Mouse (Mus musculus): ENCODE results near the gene Ern1. TPM values are rescaled to one million over a fixed set of nuclear protein-coding genes. Genes with fewer than 3 reads are reported as not detected.
"Not testable (repeated sequence)": the region's sequence is repeated elsewhere in the genome, so short reads cannot be mapped to it uniquely, and the experiment has no call there.

The Ern1 gene
- total RNA-seq, 2 experiments from 2014 or later, result 12.1 to 12.4 TPM

GRCm38 (mm10) chr11:106437039-106437438 lies 50.6 kb downstream of the Ern1 start:
- no peak for DNase-seq

GRCm38 (mm10) chr11:106430392-106430791 lies 57.3 kb downstream of the Ern1 start:
- DNase-seq, result no peak

GRCm38 (mm10) chr11:106429689-106430088 lies 58.0 kb downstream of the Ern1 start:
- DNase-seq, result no peak

- no peak for DNase-seq
These were observed 59.1 kb downstream of the Ern1 start for GRCm38 (mm10) chr11:106428556-106428955.

GRCm38 (mm10) chr11:106428106-106428505 lies 59.5 kb downstream of the Ern1 start:
- peak; percentile 29 to 58 for DNase-seq

GRCm38 (mm10) chr11:106426447-106426846 lies 61.2 kb downstream of the Ern1 start:
- DNase-seq, result no peak

- DNase-seq, result no peak
These were observed 62.5 kb downstream of the Ern1 start for GRCm38 (mm10) chr11:106425201-106425600.

- peak; percentile 25 to 28 for DNase-seq
These were observed 68.2 kb downstream of the Ern1 start for GRCm38 (mm10) chr11:106419262-106420102.

GRCm38 (mm10) chr11:106418622-106419196 lies 68.9 kb downstream of the Ern1 start:
- DNase-seq, result peak; percentile 78 to 87

- no peak for DNase-seq
These were observed 69.8 kb downstream of the Ern1 start for GRCm38 (mm10) chr11:106417860-106418259.

- no peak for DNase-seq
These were observed 71.3 kb downstream of the Ern1 start for GRCm38 (mm10) chr11:106416331-106416730.

GRCm38 (mm10) chr11:106412641-106413360 lies 74.9 kb downstream of the Ern1 start:
- no peak for DNase-seq

GRCm38 (mm10) chr11:106411157-106411556 lies 76.5 kb downstream of the Ern1 start:
- DNase-seq, result no peak

GRCm38 (mm10) chr11:106410507-106410906 lies 77.1 kb downstream of the Ern1 start:
- no peak for DNase-seq

- no peak for DNase-seq
These were observed 77.6 kb downstream of the Ern1 start for GRCm38 (mm10) chr11:106410011-106410410.

GRCm38 (mm10) chr11:106398481-106398880 lies 89.2 kb downstream of the Ern1 start:
- no peak for DNase-seq

- no peak for DNase-seq
These were observed 90.0 kb downstream of the Ern1 start for GRCm38 (mm10) chr11:106397656-106398055.

- DNase-seq, result not testable (repeated sequence)
These were observed 93.6 kb downstream of the Ern1 start for GRCm38 (mm10) chr11:106394055-106394454.

- DNase-seq, result no peak
These were observed 94.4 kb downstream of the Ern1 start for GRCm38 (mm10) chr11:106393331-106393616.

GRCm38 (mm10) chr11:106392597-106393330 lies 94.9 kb downstream of the Ern1 start:
- no peak for DNase-seq

GRCm38 (mm10) chr11:106391546-106392188 lies 96.0 kb downstream of the Ern1 start:
- DNase-seq, result peak; percentile 79 to 84

GRCm38 (mm10) chr11:106390757-106391156 lies 96.9 kb downstream of the Ern1 start:
- peak in 1 of 2 experiments; percentile 59 for DNase-seq

Data from heart, adult 18-20 months (tissue).